ENCODE assay signal across 23 mouse cellular contexts in genomic region chr4:83985451-83985850, GRCm38 (mm10).
DNase-seq lines count a peak whose midpoint lies in the region; ATAC-seq and TF ChIP-seq lines count a peak whose summit lies in the region.
"Had no signal": no experiment of that assay in that cellular context is flagged by ENCODE, and none has a peak within 500 bp of the region (broad histone marks: within the 10 kb centered on the region; RNA-seq: fewer than 3 reads in every experiment).

No protein-coding gene starts in this region.

- TF ChIP-seq CTCF in gastrocnemius, adult 2 months (IDR thresholded peaks at IDR 0.05), result no peak
- TF ChIP-seq CTCF in stomach, postnatal 0 days (IDR thresholded peaks at IDR 0.05; ENCODE audit: low read depth), result no peak

- intact Hi-C loops in gastrocnemius, adult 2 months (cut with DNase I), result no loop called here

- no peaks in the 10 kb centered on the region for H3K27me3 ChIP-seq in lung, embryonic 15.5 days
- H3K27me3 ChIP-seq in limb, embryonic 13.5 days, result no peaks in the 10 kb centered on the region
- H3K27me3 ChIP-seq in stomach, postnatal 0 days (ENCODE audit: control insufficient read depth, insufficient read depth, low read length), result no peaks in the 10 kb centered on the region
- H3K27me3 ChIP-seq: forebrain, embryonic 13.5 days; heart, embryonic 13.5 days; hindbrain, embryonic 13.5 days had no signal

- no peak overlapping the region for H3K9ac ChIP-seq in lung, embryonic 15.5 days
- H3K9ac ChIP-seq in limb, embryonic 13.5 days, result no peak overlapping the region
- no peak overlapping the region for H3K9ac ChIP-seq in stomach, postnatal 0 days (ENCODE audit: low read length)
- H3K9ac ChIP-seq: forebrain, embryonic 13.5 days; heart, embryonic 13.5 days; hindbrain, embryonic 13.5 days had no signal

- H3K4me1 ChIP-seq in lung, embryonic 15.5 days, result peaks cover 26% of the 10 kb centered on the region
- H3K4me1 ChIP-seq in limb, embryonic 13.5 days, result peaks cover 49% of the 10 kb centered on the region
- no peaks in the 10 kb centered on the region for H3K4me1 ChIP-seq in stomach, postnatal 0 days (replicated peaks; ENCODE audit: control insufficient read depth, insufficient read depth)

- H3K4me3 ChIP-seq in gastrocnemius, adult 2 months, result no peak overlapping the region
- no peak overlapping the region for H3K4me3 ChIP-seq in lung, embryonic 15.5 days
- H3K4me3 ChIP-seq in limb, embryonic 13.5 days, result no peak overlapping the region
- no peak overlapping the region for H3K4me3 ChIP-seq in stomach, postnatal 0 days (ENCODE audit: low read depth, low read length)
- H3K4me3 ChIP-seq: forebrain, embryonic 10.5 days; forebrain, embryonic 13.5 days; heart, adult 2 months; heart, embryonic 10.5 days; heart, embryonic 13.5 days; hindbrain, embryonic 13.5 days had no signal

- H3K9me3 ChIP-seq in lung, embryonic 15.5 days, result no peaks in the 10 kb centered on the region
- H3K9me3 ChIP-seq in limb, embryonic 13.5 days, result peaks cover 2% of the 10 kb centered on the region; the same call in 1 of the 2 replicates
- H3K9me3 ChIP-seq in stomach, postnatal 0 days (ENCODE audit: control insufficient read depth, low read length), result no peaks in the 10 kb centered on the region
- H3K9me3 ChIP-seq: forebrain, embryonic 13.5 days; heart, embryonic 10.5 days; heart, embryonic 13.5 days; hindbrain, embryonic 13.5 days had no signal

- H3K36me3 ChIP-seq in lung, embryonic 15.5 days, result no peaks in the 10 kb centered on the region
- no peaks in the 10 kb centered on the region for H3K36me3 ChIP-seq in limb, embryonic 13.5 days
- no peaks in the 10 kb centered on the region for H3K36me3 ChIP-seq in stomach, postnatal 0 days (ENCODE audit: control insufficient read depth, insufficient read depth, low read length)
- H3K36me3 ChIP-seq: forebrain, embryonic 10.5 days; heart, embryonic 10.5 days; heart, embryonic 13.5 days; hindbrain, embryonic 13.5 days had no signal

- ATAC-seq in lung, embryonic 15.5 days (ENCODE audit: borderline replicate concordance, extremely low read depth, low FRiP score, low TSS enrichment), result no peak
- no peak for ATAC-seq in limb, embryonic 13.5 days (ENCODE audit: low FRiP score, low read depth)
- no peak for ATAC-seq in stomach, postnatal 0 days (ENCODE audit: low FRiP score, low TSS enrichment)
- ATAC-seq: activated CD4-positive, CD25-positive, alpha-beta regulatory T cell, adult 4 months; inflammation-experienced regulatory T-cells, adult 6 months had no signal

- 0 out of 2 replicates have a peak overlapping the region, but pooled peaks have one; percentile 40 for H3K27ac ChIP-seq in gastrocnemius, adult 2 months
- H3K27ac ChIP-seq in lung, embryonic 15.5 days, result peak overlapping the region; percentile 51
- H3K27ac ChIP-seq in limb, embryonic 13.5 days, result 0 out of 2 replicates have a peak overlapping the region, but pooled peaks have one; percentile 65
- H3K27ac ChIP-seq in stomach, postnatal 0 days (replicated peaks), result peak overlapping the region; percentile 53; the same call in 1 of the 2 replicates
- H3K27ac ChIP-seq: forebrain, embryonic 13.5 days; heart, adult 2 months; heart, embryonic 10.5 days; heart, embryonic 13.5 days; hindbrain, embryonic 13.5 days; hindbrain, postnatal 0 days had no signal

- H3K4me2 ChIP-seq in lung, embryonic 15.5 days, result no peak overlapping the region
- H3K4me2 ChIP-seq in limb, embryonic 13.5 days (replicated peaks), result no peak overlapping the region
- no peak overlapping the region for H3K4me2 ChIP-seq in stomach, postnatal 0 days (replicated peaks; ENCODE audit: low read depth)
- H3K4me2 ChIP-seq: forebrain, embryonic 13.5 days; heart, embryonic 13.5 days; hindbrain, embryonic 13.5 days had no signal

- no peak for TF ChIP-seq EP300 in stomach, postnatal 0 days (optimal IDR thresholded peaks at IDR 0.05)

- no peak for DNase-seq in gastrocnemius, adult 2 months
- no peak for DNase-seq in gastrocnemius, postnatal 10 days
- no peak for DNase-seq in lung, postnatal 10 days
- DNase-seq in stomach, postnatal 0 days (ENCODE audit: low spot score), result no peak
- no peak for DNase-seq in thymus, postnatal 14 days
- DNase-seq in cerebellum, adult 9-11 months, result no peak
- DNase-seq: adrenal gland, adult 8-10 months; adrenal gland, postnatal 25 days; cerebellum, adult 18-20 months; cerebellum, adult 9-10 months; cerebellum, postnatal 25 days; embryo, embryonic 11 days had no signal

- WGBS in lung, embryonic 15.5 days, result 95% methylated on average over 5 of the region's 5 CpGs
- WGBS in limb, embryonic 13.5 days, result 86% methylated on average over 5 of the region's 5 CpGs
- 96% methylated on average over 5 of the region's 5 CpGs for WGBS in stomach, postnatal 0 days
